Mouse (Mus musculus): ENCODE results near the gene Ccdc171. TPM values are rescaled to one million over a fixed set of nuclear protein-coding genes. Genes with fewer than 3 reads are reported as not detected.
"Not testable (repeated sequence)": the region's sequence is repeated elsewhere in the genome, so short reads cannot be mapped to it uniquely, and the experiment has no call there.

Ccdc171 gene
- polyA plus RNA-seq, 1 experiment from 2014 or later = 4.6 TPM

DNA sequence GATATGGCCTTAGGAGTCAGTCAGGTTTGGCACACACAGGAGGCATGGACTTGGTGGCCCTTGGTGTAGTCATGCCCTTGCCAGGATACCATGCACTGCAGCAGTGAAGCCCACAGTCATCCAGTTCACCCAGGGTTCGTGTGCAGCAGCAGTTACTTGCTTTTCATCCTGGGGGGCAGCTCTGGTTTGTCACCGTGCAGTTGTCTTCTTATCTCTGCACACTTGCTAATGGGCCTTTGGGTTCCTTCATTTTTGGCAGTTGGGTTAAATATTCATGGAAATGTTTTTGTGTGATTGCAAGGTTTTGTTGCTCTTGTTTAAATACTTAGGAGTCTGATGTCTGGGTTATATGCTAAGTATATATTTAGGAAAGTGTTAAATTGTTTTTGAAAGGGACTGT lies 144.2 kb downstream of the Ccdc171 start:
- Histone ChIP-seq H3K9me3 (peaks cover 5% of the 10 kb centered on the region), H3K4me3 (no peak overlapping the region), H3K9ac (no peak overlapping the region), H3K36me3 (no peaks in the 10 kb centered on the region), H3K27me3 (no peaks in the 10 kb centered on the region), H3K27ac (no peak overlapping the region), H3K4me2 (replicated peaks) (no peak overlapping the region), H3K4me1 (no peaks in the 10 kb centered on the region)
- ATAC-seq (ENCODE audit: low FRiP score, low read depth) = no peak
- 70% methylated on average over 2 of the region's 2 CpGs for WGBS

- H3K4me1 ChIP-seq; ATAC-seq (ENCODE audit: low FRiP score, low read depth); H3K4me2 ChIP-seq (replicated peaks); H3K27ac ChIP-seq; H3K36me3 ChIP-seq; H3K9me3 ChIP-seq; H3K4me3 ChIP-seq; H3K9ac ChIP-seq; H3K27me3 ChIP-seq: not testable (repeated sequence)
- WGBS = 88% methylated on average over 4 of the region's 4 CpGs
Measured at GRCm38 (mm10) chr4:83675308-83675707, 150.0 kb downstream of the Ccdc171 start.

- no peaks in the 10 kb centered on the region for H3K27me3 ChIP-seq
- H3K4me1 ChIP-seq = no peaks in the 10 kb centered on the region
- ATAC-seq (ENCODE audit: low FRiP score, low read depth) = no peak
- no peak overlapping the region for H3K27ac ChIP-seq
- no peak overlapping the region for H3K4me3 ChIP-seq
- no peaks in the 10 kb centered on the region for H3K36me3 ChIP-seq
- H3K9me3 ChIP-seq = peaks cover 8% of the 10 kb centered on the region; the same call in 1 of the 2 replicates
- H3K9ac ChIP-seq = no peak overlapping the region
- H3K4me2 ChIP-seq (replicated peaks) = no peak overlapping the region
- 86% methylated on average over 4 of the region's 4 CpGs for WGBS
Measured at GRCm38 (mm10) chr4:83676444-83676843, 151.1 kb downstream of the Ccdc171 start.

DNA sequence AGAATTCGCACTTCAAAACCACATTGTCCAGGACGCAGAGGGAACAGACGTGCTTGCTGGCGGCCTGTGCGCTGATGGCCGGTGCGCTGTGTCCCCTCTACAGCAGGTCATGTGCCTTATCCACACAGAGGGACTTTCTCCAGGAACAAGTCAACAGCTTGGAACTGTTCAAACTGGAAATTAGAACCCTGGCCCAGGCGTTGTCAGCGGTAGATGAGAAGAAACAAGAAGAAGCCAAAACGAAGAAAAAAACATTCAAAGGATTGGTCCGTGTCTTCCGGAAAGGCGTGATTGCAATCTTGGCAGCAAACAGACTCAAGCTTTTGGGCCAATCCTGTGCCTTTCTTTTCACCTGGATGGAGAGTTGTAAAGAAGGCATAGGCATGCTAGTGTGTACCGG lies 155.7 kb downstream of the Ccdc171 start:
- WGBS = 94% methylated on average over 14 of the region's 14 CpGs
- Histone ChIP-seq H3K4me1 (no peaks in the 10 kb centered on the region), H3K9me3 (no peaks in the 10 kb centered on the region), H3K27ac (no peak overlapping the region), H3K4me3 (no peak overlapping the region), H3K9ac (no peak overlapping the region), H3K4me2 (replicated peaks) (no peak overlapping the region), H3K36me3 (no peaks in the 10 kb centered on the region), H3K27me3 (no peaks in the 10 kb centered on the region)
- no peak for ATAC-seq (ENCODE audit: low FRiP score, low read depth)

GRCm38 (mm10) chr4:83682866-83683265 lies 157.5 kb downstream of the Ccdc171 start:
- H3K4me2 ChIP-seq (replicated peaks) = no peak overlapping the region
- H3K9ac ChIP-seq = no peak overlapping the region
- H3K27me3 ChIP-seq = no peaks in the 10 kb centered on the region
- ATAC-seq (ENCODE audit: low FRiP score, low read depth) = no peak
- H3K4me3 ChIP-seq = no peak overlapping the region
- no peak overlapping the region for H3K27ac ChIP-seq
- no peaks in the 10 kb centered on the region for H3K9me3 ChIP-seq
- H3K36me3 ChIP-seq = no peaks in the 10 kb centered on the region
- 84% methylated on average over 7 of the region's 7 CpGs for WGBS
- H3K4me1 ChIP-seq = 0 out of 2 replicates have a peak, but pooled peaks cover 2% of the 10 kb centered on the region

- H3K36me3 ChIP-seq = 0 out of 2 replicates have a peak, but pooled peaks cover 5% of the 10 kb centered on the region
- no peak overlapping the region for H3K4me3 ChIP-seq
- H3K9ac ChIP-seq = no peak overlapping the region
- no peaks in the 10 kb centered on the region for H3K27me3 ChIP-seq
- H3K9me3 ChIP-seq = no peaks in the 10 kb centered on the region
- no peak for ATAC-seq (ENCODE audit: low FRiP score, low read depth)
- H3K4me2 ChIP-seq (replicated peaks) = no peak overlapping the region
- no peaks in the 10 kb centered on the region for H3K4me1 ChIP-seq
- WGBS = 60% methylated on average over 3 of the region's 3 CpGs
- H3K27ac ChIP-seq = no peak overlapping the region
Measured at GRCm38 (mm10) chr4:83700190-83700589, 174.8 kb downstream of the Ccdc171 start.

GRCm38 (mm10) chr4:83716996-83717395 lies 191.7 kb downstream of the Ccdc171 start:
- Histone ChIP-seq H3K9ac (no peak overlapping the region), H3K27ac (no peak overlapping the region), H3K4me2 (replicated peaks) (no peak overlapping the region), H3K36me3 (no peaks in the 10 kb centered on the region), H3K9me3 (no peaks in the 10 kb centered on the region), H3K4me3 (no peak overlapping the region), H3K4me1 (no peaks in the 10 kb centered on the region), H3K27me3 (no peaks in the 10 kb centered on the region)
- 64% methylated on average over 1 of the region's 1 CpGs for WGBS
- ATAC-seq (ENCODE audit: low FRiP score, low read depth) = no peak

DNA sequence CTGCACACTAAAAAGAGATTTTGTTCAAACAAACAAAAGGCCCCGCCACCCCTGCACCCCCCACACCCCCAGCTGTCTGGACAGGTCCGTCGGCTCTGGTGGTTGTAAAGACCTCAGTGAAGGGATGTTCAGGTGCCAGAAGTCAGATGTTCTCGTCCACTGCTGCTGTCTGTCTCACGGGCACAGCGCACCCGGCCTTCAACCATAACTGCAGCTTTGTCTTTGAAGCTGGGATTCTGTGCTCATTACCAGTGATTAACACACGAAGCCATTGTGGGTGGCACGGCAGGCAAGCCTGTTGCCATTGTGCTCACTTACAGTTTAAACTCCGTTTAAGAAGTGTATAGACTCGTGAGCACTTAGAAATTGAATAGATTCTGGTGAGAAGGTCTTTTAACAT lies 194.5 kb downstream of the Ccdc171 start:
- Histone ChIP-seq H3K4me1 (no peaks in the 10 kb centered on the region), H3K27ac (no peak overlapping the region), H3K9ac (no peak overlapping the region), H3K4me2 (replicated peaks) (no peak overlapping the region), H3K27me3 (no peaks in the 10 kb centered on the region), H3K9me3 (no peaks in the 10 kb centered on the region), H3K4me3 (no peak overlapping the region), H3K36me3 (no peaks in the 10 kb centered on the region)
- ATAC-seq (ENCODE audit: low FRiP score, low read depth) = no peak
- 32% methylated on average over 11 of the region's 11 CpGs for WGBS

- Histone ChIP-seq H3K27ac (no peak overlapping the region), H3K9me3 (no peaks in the 10 kb centered on the region), H3K4me1 (no peaks in the 10 kb centered on the region), H3K4me2 (replicated peaks) (no peak overlapping the region), H3K36me3 (no peaks in the 10 kb centered on the region), H3K9ac (no peak overlapping the region), H3K4me3 (no peak overlapping the region), H3K27me3 (no peaks in the 10 kb centered on the region)
- ATAC-seq (ENCODE audit: low FRiP score, low read depth) = no peak
- 10% methylated on average over 2 of the region's 2 CpGs for WGBS
Measured at GRCm38 (mm10) chr4:83725136-83725535, 199.8 kb downstream of the Ccdc171 start.

- Histone ChIP-seq H3K4me1 (peaks cover 12% of the 10 kb centered on the region), H3K9me3 (no peaks in the 10 kb centered on the region), H3K27me3 (no peaks in the 10 kb centered on the region), H3K27ac (no peak overlapping the region), H3K36me3 (no peaks in the 10 kb centered on the region), H3K4me2 (replicated peaks) (no peak overlapping the region), H3K9ac (no peak overlapping the region), H3K4me3 (no peak overlapping the region)
- 48% methylated on average over 9 of the region's 9 CpGs for WGBS
- ATAC-seq (ENCODE audit: low FRiP score, low read depth) = no peak
Measured at GRCm38 (mm10) chr4:83739137-83739890, 214.0 kb downstream of the Ccdc171 start.

DNA sequence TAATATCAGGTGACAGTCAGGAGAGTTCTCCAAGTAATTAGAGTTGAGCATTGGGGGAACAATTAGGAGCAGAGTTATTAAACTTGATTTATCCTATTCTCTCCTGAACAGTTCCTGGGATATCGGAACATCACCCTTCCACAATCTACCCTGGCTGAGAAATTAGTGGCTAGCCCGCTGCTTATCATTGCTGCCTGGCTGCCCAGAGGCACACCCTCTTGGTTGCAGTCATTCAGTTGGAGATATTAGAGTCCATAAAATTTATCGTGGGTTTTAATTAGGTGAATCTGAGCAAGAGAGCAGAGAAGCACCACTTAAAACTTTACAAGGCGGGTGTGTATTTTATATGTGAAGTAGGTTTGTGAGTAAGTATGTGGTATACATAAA lies 214.5 kb downstream of the Ccdc171 start:
- ATAC-seq (ENCODE audit: low FRiP score, low read depth) = no peak
- H3K9me3 ChIP-seq = no peaks in the 10 kb centered on the region
- no peaks in the 10 kb centered on the region for H3K27me3 ChIP-seq
- H3K36me3 ChIP-seq = no peaks in the 10 kb centered on the region
- H3K4me2 ChIP-seq (replicated peaks) = no peak overlapping the region
- no peak overlapping the region for H3K4me3 ChIP-seq
- H3K4me1 ChIP-seq = peaks cover 12% of the 10 kb centered on the region
- no peak overlapping the region for H3K27ac ChIP-seq
- WGBS = 32% methylated on average over 4 of the region's 4 CpGs
- no peak overlapping the region for H3K9ac ChIP-seq

DNA sequence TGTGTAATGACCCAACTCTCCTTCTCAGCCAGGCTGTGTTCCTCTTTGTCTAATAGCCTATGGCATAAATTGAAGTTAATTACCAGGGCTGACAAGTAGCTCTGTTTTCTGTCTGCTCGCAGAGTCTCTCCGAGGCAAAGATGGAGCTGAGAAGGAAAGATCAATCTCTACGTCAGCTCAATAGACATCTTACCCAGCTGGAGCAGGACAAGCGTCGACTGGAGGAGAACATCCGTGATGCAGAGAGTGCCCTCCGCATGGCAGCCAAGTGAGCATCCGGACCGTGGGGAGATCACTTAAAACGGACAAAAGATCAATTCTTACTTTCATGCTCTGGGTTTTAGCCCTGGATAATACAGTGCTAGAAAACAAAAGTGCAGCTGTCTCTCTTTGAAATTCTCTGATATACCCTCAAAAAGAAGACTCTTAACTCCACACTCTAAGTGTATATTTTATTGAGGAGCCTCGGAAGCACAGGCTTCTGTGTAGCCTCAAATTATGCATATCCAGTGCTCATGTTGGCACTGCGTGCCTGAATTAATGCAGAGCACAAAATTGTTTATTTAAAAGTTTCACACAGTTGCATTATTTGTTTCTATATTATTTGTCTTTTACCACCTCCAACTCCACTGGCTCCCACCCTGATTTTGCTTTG lies 217.6 kb downstream of the Ccdc171 start:
- no peak for ATAC-seq (ENCODE audit: low FRiP score, low read depth)
- Histone ChIP-seq H3K4me1 (peaks cover 12% of the 10 kb centered on the region), H3K27me3 (no peaks in the 10 kb centered on the region), H3K36me3 (no peaks in the 10 kb centered on the region), H3K4me3 (no peak overlapping the region), H3K9me3 (no peaks in the 10 kb centered on the region), H3K27ac (no peak overlapping the region), H3K9ac (no peak overlapping the region), H3K4me2 (replicated peaks) (peak overlapping the region; percentile 38; the same call in 1 of the 2 replicates)
- 23% methylated on average over 12 of the region's 12 CpGs for WGBS
